Mouse (Mus musculus) lung, embryonic 16.5 days (tissue): ENCODE measurements around the gene Ccm2. TPM values are rescaled to one million over a fixed set of nuclear protein-coding genes. Genes with fewer than 3 reads are reported as not detected.
"Not testable (repeated sequence)": the region's sequence is repeated elsewhere in the genome, so short reads cannot be mapped to it uniquely, and the experiment has no call there.

Experiments used
- ATAC-seq: fragments of 200-750 bp; cut with Nextera tagmentation; 2 replicates; pipeline ENCODE4 v1.8.0; 2017; ENCODE audit warnings: low read depth, mild to moderate bottlenecking, moderate library complexity
- H3K27ac ChIP-seq: fragments of 300-500 bp; sonication (generic); 2 replicates; pipeline ENCODE4 v1.5.1; 2014; ENCODE audit warnings: mild to moderate bottlenecking, control low read depth, low read length
- H3K27me3 ChIP-seq: fragments of 300-500 bp; sonication (generic); 2 replicates; pipeline ENCODE4 v1.6.1; 2014; ENCODE audit warnings: low read depth, low read length, mixed read lengths; ENCODE audit not compliant: control insufficient read depth, insufficient read depth
- H3K36me3 ChIP-seq: fragments of 300-500 bp; sonication (generic); 2 replicates; pipeline ENCODE4 v1.6.1; 2014; ENCODE audit warnings: low read length; ENCODE audit not compliant: control insufficient read depth, insufficient read depth
- H3K4me1 ChIP-seq: fragments of 300-500 bp; sonication (generic); replicated peaks from 2 replicates; pipeline ENCODE4 v1.6.1; 2014; ENCODE audit warnings: low read length, mixed read lengths; ENCODE audit not compliant: control insufficient read depth, insufficient read depth
- H3K4me2 ChIP-seq: fragments of 300-500 bp; sonication (generic); 2 replicates; pipeline ENCODE4 v1.6.1; 2014; ENCODE audit warnings: low read depth, low read length, control low read depth
- H3K4me3 ChIP-seq: fragments of 300-500 bp; sonication (generic); 2 replicates; pipeline ENCODE4 v1.5.1; 2014; ENCODE audit warnings: mild to moderate bottlenecking, low read length, control low read depth
- H3K9ac ChIP-seq: fragments of 300-500 bp; sonication (generic); 2 replicates; pipeline ENCODE4 v1.6.1; 2014; ENCODE audit warnings: low read length, control low read depth
- H3K9me3 ChIP-seq: fragments of 300-500 bp; sonication (generic); 2 replicates; pipeline ENCODE4 v1.6.1; 2016; ENCODE audit warnings: low read length; ENCODE audit not compliant: control insufficient read depth
- WGBS: fragments of 180-500 bp; shearing (Covaris S2); extraction: QIAGEN DNeasy Blood & Tissue Kit; methylation state at CpG from one replicate; pipeline ENCODE4 v1.1.7; 2014; 5-methylcytosine and 5-hydroxymethylcytosine counted together
- polyA plus RNA-seq: library from polyadenylated mRNA; unstranded; fragments of >200 nt; fragmentation: Nextera tagmentation; extraction: Ambion mirVana; gene quantifications from 2 replicates; pipeline ENCODE4 v1.2.1, GENCODE M21; 2015

Gene Ccm2
- polyA plus RNA-seq, 1 experiment from 2014 or later = 79.3 TPM

GRCm38 (mm10) chr11:6520507-6521173, 26.0 kb upstream of the Ccm2 start, which contains the start of gene Myo1g:
Myo1g (minus strand) TSS chr11:6520965.
- Histone ChIP-seq H3K36me3 (peaks cover 10% of the 10 kb centered on the region), H3K4me3 (no peak within 1 kb of the TSS), H3K27me3 (no peaks in the 10 kb centered on the region), H3K9me3 (no peaks in the 10 kb centered on the region), H3K27ac (no peak within 1 kb of the TSS), H3K4me1 (no peaks in the 10 kb centered on the region), H3K9ac (no peak within 1 kb of the TSS), H3K4me2 (no peak within 1 kb of the TSS)
- peak; percentile 27; the same call in 1 of the 2 replicates for ATAC-seq
- 62% methylated on average over 7 of the region's 7 CpGs for WGBS

- ATAC-seq = no peak
- Histone ChIP-seq H3K4me1 (peaks cover 3% of the 10 kb centered on the region; the same call in 1 of the 2 replicates), H3K9ac (no peak overlapping the region), H3K9me3 (no peaks in the 10 kb centered on the region), H3K27ac (no peak overlapping the region), H3K4me3 (no peak overlapping the region), H3K36me3 (peaks cover 19% of the 10 kb centered on the region), H3K4me2 (no peak overlapping the region), H3K27me3 (no peaks in the 10 kb centered on the region)
- 65% methylated on average over 9 of the region's 9 CpGs for WGBS
Measured at GRCm38 (mm10) chr11:6522782-6523525, 23.7 kb upstream of the Ccm2 start.

GRCm38 (mm10) chr11:6523662-6524088, 23.0 kb upstream of the Ccm2 start:
- Histone ChIP-seq H3K9me3 (no peaks in the 10 kb centered on the region), H3K4me2 (no peak overlapping the region), H3K27me3 (no peaks in the 10 kb centered on the region), H3K27ac (no peak overlapping the region), H3K9ac (no peak overlapping the region), H3K36me3 (peaks cover 19% of the 10 kb centered on the region), H3K4me3 (no peak overlapping the region), H3K4me1 (peaks cover 3% of the 10 kb centered on the region; the same call in 1 of the 2 replicates)
- no peak for ATAC-seq
- WGBS = 40% methylated on average over 1 of the region's 1 CpGs

GRCm38 (mm10) chr11:6524165-6524879, 22.4 kb upstream of the Ccm2 start:
- WGBS = 84% methylated on average over 8 of the region's 8 CpGs
- no peak for ATAC-seq
- Histone ChIP-seq H3K9ac (no peak overlapping the region), H3K27ac (no peak overlapping the region), H3K4me3 (no peak overlapping the region), H3K4me2 (no peak overlapping the region), H3K27me3 (no peaks in the 10 kb centered on the region), H3K36me3 (peaks cover 19% of the 10 kb centered on the region), H3K4me1 (peaks cover 3% of the 10 kb centered on the region; the same call in 1 of the 2 replicates), H3K9me3 (no peaks in the 10 kb centered on the region)

- H3K36me3 ChIP-seq = peaks cover 19% of the 10 kb centered on the region
- peaks cover 3% of the 10 kb centered on the region; the same call in 1 of the 2 replicates for H3K4me1 ChIP-seq
- ATAC-seq = no peak
- H3K9me3 ChIP-seq = no peaks in the 10 kb centered on the region
- H3K4me2 ChIP-seq = no peak overlapping the region
- 81% methylated on average over 4 of the region's 4 CpGs for WGBS
- H3K27me3 ChIP-seq = no peaks in the 10 kb centered on the region
- H3K27ac ChIP-seq = no peak overlapping the region
- no peak overlapping the region for H3K9ac ChIP-seq
- no peak overlapping the region for H3K4me3 ChIP-seq
Measured at GRCm38 (mm10) chr11:6524880-6525238, 21.8 kb upstream of the Ccm2 start.

- H3K9ac ChIP-seq = no peak overlapping the region
- no peak overlapping the region for H3K27ac ChIP-seq
- H3K27me3 ChIP-seq = no peaks in the 10 kb centered on the region
- H3K4me1 ChIP-seq = peaks cover 3% of the 10 kb centered on the region; the same call in 1 of the 2 replicates
- no peak overlapping the region for H3K4me3 ChIP-seq
- H3K9me3 ChIP-seq = no peaks in the 10 kb centered on the region
- ATAC-seq = no peak
- peaks cover 19% of the 10 kb centered on the region for H3K36me3 ChIP-seq
- 92% methylated on average over 1 of the region's 1 CpGs for WGBS
- H3K4me2 ChIP-seq = no peak overlapping the region
Measured at GRCm38 (mm10) chr11:6525241-6525640, 21.4 kb upstream of the Ccm2 start.

GRCm38 (mm10) chr11:6526526-6527255, 20.0 kb upstream of the Ccm2 start:
- not testable (repeated sequence) for ATAC-seq, H3K27me3 ChIP-seq, H3K27ac ChIP-seq, H3K9me3 ChIP-seq, H3K4me1 ChIP-seq
- peak overlapping the region; percentile 87 for H3K4me2 ChIP-seq
- WGBS = 46% methylated on average over 10 of the region's 16 CpGs
- peak overlapping the region; percentile 77 for H3K4me3 ChIP-seq
- peaks cover 19% of the 10 kb centered on the region for H3K36me3 ChIP-seq
- peak overlapping the region; percentile 83 for H3K9ac ChIP-seq

- H3K27me3 ChIP-seq = no peaks in the 10 kb centered on the region
Measured at GRCm38 (mm10) chr11:6527256-6528185, 19.2 kb upstream of the Ccm2 start.

More at GRCm38 (mm10) chr11:6527256-6528185, 19.2 kb upstream of the Ccm2 start:
- Histone ChIP-seq H3K9me3 (no peaks in the 10 kb centered on the region), H3K27ac (peak overlapping the region; percentile 88), H3K9ac (peak overlapping the region; percentile 83), H3K4me1 (peaks cover 3% of the 10 kb centered on the region; the same call in 1 of the 2 replicates), H3K4me2 (peak overlapping the region; percentile 87), H3K36me3 (peaks cover 19% of the 10 kb centered on the region), H3K4me3 (peak overlapping the region; percentile 77)
- 8% methylated on average over 10 of the region's 10 CpGs for WGBS
- peak; percentile 45 for ATAC-seq
